1 mouse cellular context compared by ENCODE assay signal in genomic region chr11:107026554-107027430, GRCm38 (mm10).
TF ChIP-seq lines count a peak whose summit lies in the region.

No protein-coding gene starts in this region.

TF ChIP-seq in MEL, 35 proteins besides CTCF, POLR2A, EP300 and RAD21 (continued from another document):
- TF ChIP-seq TCF12 (IDR thresholded peaks at IDR 0.05; ENCODE audit: low read depth, low read length) (0 out of 2 replicates have a peak, but pooled peaks have one; percentile 6), GATA1 (IDR thresholded peaks at IDR 0.05; ENCODE audit: low read depth, low read length) (no peak), CHD2 (IDR thresholded peaks at IDR 0.05; ENCODE audit: low read length) (no peak)
